Mouse (Mus musculus) neural tube, embryonic 11.5 days (tissue): ENCODE data around the gene Adra1b. TPM values are rescaled to one million over a fixed set of nuclear protein-coding genes. Genes with fewer than 3 reads are reported as not detected.

ENCODE experiments used
- ATAC-seq: fragments of 200-750 bp; cut with Nextera tagmentation; 2 replicates; pipeline ENCODE4 v1.8.0; 2017; ENCODE audit warnings: moderate number of reproducible peaks, mild to moderate bottlenecking, moderate TSS enrichment, moderate library complexity; ENCODE audit not compliant: insufficient read depth, low FRiP score, low TSS enrichment
- DNase-seq: peaks from one replicate; pipeline ENCODE4 v3.0.0-alpha.2; 2015; ENCODE audit warnings: low spot score
- H3K27ac ChIP-seq: fragments of 300-500 bp; sonication (generic); 2 replicates; pipeline ENCODE4 v1.5.1; 2014; ENCODE audit warnings: low read depth, mild to moderate bottlenecking, low read length
- H3K27me3 ChIP-seq: fragments of 300-500 bp; sonication (generic); 2 replicates; pipeline ENCODE4 v1.6.1; 2014; ENCODE audit warnings: mild to moderate bottlenecking, low read length, mixed read lengths; ENCODE audit not compliant: control insufficient read depth, insufficient read depth
- H3K36me3 ChIP-seq: fragments of 300-500 bp; sonication (generic); 2 replicates; pipeline ENCODE4 v1.6.1; 2014; ENCODE audit warnings: mild to moderate bottlenecking, low read length, moderate library complexity, mixed read lengths; ENCODE audit not compliant: control insufficient read depth, insufficient read depth
- H3K4me1 ChIP-seq: fragments of 300-500 bp; sonication (generic); 2 replicates; pipeline ENCODE4 v1.6.1; 2014; ENCODE audit warnings: low read length, mixed read lengths; ENCODE audit not compliant: control insufficient read depth, insufficient read depth
- H3K4me2 ChIP-seq: fragments of 300-500 bp; sonication (generic); 2 replicates; pipeline ENCODE4 v1.6.1; 2014; ENCODE audit warnings: low read depth, mild to moderate bottlenecking, moderate library complexity
- H3K4me3 ChIP-seq: fragments of 300-500 bp; sonication (generic); 2 replicates; pipeline ENCODE4 v1.5.1; 2014; ENCODE audit warnings: low read depth, low read length
- H3K9ac ChIP-seq: fragments of 300-500 bp; sonication (generic); 2 replicates; pipeline ENCODE4 v1.6.1; 2014; ENCODE audit warnings: mild to moderate bottlenecking, low read length
- H3K9me3 ChIP-seq: fragments of 300-500 bp; sonication (generic); 2 replicates; pipeline ENCODE4 v1.6.1; 2016; ENCODE audit warnings: low read length; ENCODE audit not compliant: control insufficient read depth
- WGBS: fragments of 180-500 bp; shearing (Covaris S2); extraction: QIAGEN DNeasy Blood & Tissue Kit; methylation state at CpG from one replicate; pipeline ENCODE4 v1.1.7; 2014; 5-methylcytosine and 5-hydroxymethylcytosine counted together
- polyA plus RNA-seq: library from polyadenylated mRNA; unstranded; fragments of >200 nt; fragmentation: Nextera tagmentation; extraction: Ambion mirVana; gene quantifications from 2 replicates; pipeline ENCODE4 v1.2.1, GENCODE M21; 2014

Adra1b gene
- polyA plus RNA-seq, 1 experiment from 2014 or later: 0.37 TPM

- Histone ChIP-seq H3K9me3 (no peaks in the 10 kb centered on the region), H3K4me2 (no peak overlapping the region), H3K9ac (no peak overlapping the region), H3K4me1 (no peaks in the 10 kb centered on the region), H3K4me3 (no peak overlapping the region), H3K27me3 (no peaks in the 10 kb centered on the region), H3K27ac (no peak overlapping the region), H3K36me3 (no peaks in the 10 kb centered on the region)
- no peak for DNase-seq
- no peak for ATAC-seq
Observed at GRCm38 (mm10) chr11:43887597-43887996, 13.4 kb downstream of the Adra1b start.

GRCm38 (mm10) chr11:43884521-43884920 is 16.5 kb downstream of the Adra1b start:
- no peak overlapping the region for H3K4me2 ChIP-seq

GRCm38 (mm10) chr11:43883641-43884181 is 17.3 kb downstream of the Adra1b start:
- 90% methylated on average over 5 of the region's 5 CpGs for WGBS
- ATAC-seq: no peak

More at GRCm38 (mm10) chr11:43884521-43884920, 16.5 kb downstream of the Adra1b start:
- no peaks in the 10 kb centered on the region for H3K27me3 ChIP-seq
- no peaks in the 10 kb centered on the region for H3K9me3 ChIP-seq
- ATAC-seq (no peak), DNase-seq (no peak)
- no peak overlapping the region for H3K27ac ChIP-seq
- no peaks in the 10 kb centered on the region for H3K36me3 ChIP-seq
- no peaks in the 10 kb centered on the region for H3K4me1 ChIP-seq
- no peak overlapping the region for H3K4me3 ChIP-seq
- no peak overlapping the region for H3K9ac ChIP-seq

GRCm38 (mm10) chr11:43877211-43877610 is 23.8 kb downstream of the Adra1b start:
- Histone ChIP-seq H3K27me3 (no peaks in the 10 kb centered on the region), H3K27ac (no peak overlapping the region), H3K4me1 (no peaks in the 10 kb centered on the region), H3K4me3 (no peak overlapping the region), H3K9me3 (no peaks in the 10 kb centered on the region), H3K9ac (no peak overlapping the region), H3K36me3 (no peaks in the 10 kb centered on the region), H3K4me2 (no peak overlapping the region)
- DNase-seq (no peak), ATAC-seq (no peak)
- 89% methylated on average over 5 of the region's 5 CpGs for WGBS

More at GRCm38 (mm10) chr11:43883641-43884181, 17.3 kb downstream of the Adra1b start:
- Histone ChIP-seq H3K27me3 (no peaks in the 10 kb centered on the region), H3K9me3 (no peaks in the 10 kb centered on the region), H3K9ac (no peak overlapping the region), H3K4me2 (no peak overlapping the region), H3K4me1 (no peaks in the 10 kb centered on the region), H3K4me3 (no peak overlapping the region), H3K36me3 (no peaks in the 10 kb centered on the region), H3K27ac (no peak overlapping the region)
- DNase-seq: no peak

- Histone ChIP-seq H3K4me2 (no peak overlapping the region), H3K9me3 (no peaks in the 10 kb centered on the region), H3K4me3 (no peak overlapping the region), H3K27me3 (no peaks in the 10 kb centered on the region), H3K36me3 (no peaks in the 10 kb centered on the region), H3K9ac (no peak overlapping the region), H3K4me1 (no peaks in the 10 kb centered on the region), H3K27ac (no peak overlapping the region)
- 79% methylated on average over 4 of the region's 4 CpGs for WGBS
- ATAC-seq (no peak), DNase-seq (no peak)
Observed at GRCm38 (mm10) chr11:43867721-43868281, 33.2 kb downstream of the Adra1b start.

GRCm38 (mm10) chr11:43865298-43866165 is 35.5 kb downstream of the Adra1b start:
- ATAC-seq: no peak
- H3K27ac ChIP-seq: no peak overlapping the region
- 85% methylated on average over 6 of the region's 6 CpGs for WGBS

GRCm38 (mm10) chr11:43853046-43853445 is 48.0 kb downstream of the Adra1b start:
- no peaks in the 10 kb centered on the region for H3K4me1 ChIP-seq
- H3K36me3 ChIP-seq: no peaks in the 10 kb centered on the region
- H3K9me3 ChIP-seq: no peaks in the 10 kb centered on the region
- H3K4me2 ChIP-seq: no peak overlapping the region
- H3K9ac ChIP-seq: no peak overlapping the region
- H3K4me3 ChIP-seq: no peak overlapping the region
- DNase-seq: no peak
- no peaks in the 10 kb centered on the region for H3K27me3 ChIP-seq
- no peak overlapping the region for H3K27ac ChIP-seq
- ATAC-seq: no peak
- WGBS: 75% methylated on average over 6 of the region's 6 CpGs

More at GRCm38 (mm10) chr11:43865298-43866165, 35.5 kb downstream of the Adra1b start:
- H3K9ac ChIP-seq: no peak overlapping the region
- no peaks in the 10 kb centered on the region for H3K4me1 ChIP-seq
- no peak overlapping the region for H3K4me3 ChIP-seq
- no peak for DNase-seq
- H3K4me2 ChIP-seq: no peak overlapping the region
- H3K27me3 ChIP-seq: no peaks in the 10 kb centered on the region
- H3K36me3 ChIP-seq: no peaks in the 10 kb centered on the region
- H3K9me3 ChIP-seq: no peaks in the 10 kb centered on the region

- Histone ChIP-seq H3K9ac (no peak overlapping the region), H3K4me3 (no peak overlapping the region), H3K27me3 (no peaks in the 10 kb centered on the region), H3K36me3 (no peaks in the 10 kb centered on the region), H3K4me2 (no peak overlapping the region), H3K27ac (no peak overlapping the region), H3K4me1 (no peaks in the 10 kb centered on the region), H3K9me3 (no peaks in the 10 kb centered on the region)
- WGBS: 81% methylated on average over 4 of the region's 4 CpGs
- ATAC-seq: no peak
- no peak for DNase-seq
Observed at GRCm38 (mm10) chr11:43848056-43848455, 53.0 kb downstream of the Adra1b start.

- ATAC-seq (no peak), DNase-seq (no peak)
- Histone ChIP-seq H3K4me1 (no peaks in the 10 kb centered on the region), H3K36me3 (no peaks in the 10 kb centered on the region), H3K27ac (no peak overlapping the region), H3K27me3 (no peaks in the 10 kb centered on the region), H3K4me2 (no peak overlapping the region), H3K4me3 (no peak overlapping the region), H3K9ac (no peak overlapping the region), H3K9me3 (no peaks in the 10 kb centered on the region)
- 76% methylated on average over 10 of the region's 10 CpGs for WGBS
Observed at GRCm38 (mm10) chr11:43841596-43841995, 59.4 kb downstream of the Adra1b start.
